Mouse (Mus musculus): Measurements from ENCODE around the gene Unc5cl. TPM values are rescaled to one million over a fixed set of nuclear protein-coding genes. Genes with fewer than 3 reads are reported as not detected.

Gene Unc5cl
- polyA plus RNA-seq, 1 experiment, result 68.1 TPM

DNA sequence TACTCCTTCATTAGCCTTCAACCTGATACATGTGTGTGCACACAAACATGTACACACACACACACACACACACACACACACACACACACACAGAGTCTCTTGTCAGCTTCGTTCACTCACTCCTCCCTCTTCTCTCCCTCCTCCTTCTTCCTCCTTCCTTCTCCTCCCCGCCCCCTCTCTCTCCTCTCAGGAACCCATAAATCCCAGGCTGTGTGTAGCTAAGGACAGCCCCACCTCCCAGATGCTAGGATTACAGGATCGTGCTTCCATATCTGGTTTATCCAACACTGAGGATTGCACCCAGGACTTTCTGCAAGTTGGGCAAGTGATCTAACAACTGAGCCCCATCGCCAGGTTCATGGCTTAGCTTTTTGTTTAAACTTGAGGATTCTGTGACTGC lies 59.9 kb downstream of the Unc5cl start:
- no peak for TF ChIP-seq POLR2A (IDR thresholded peaks at IDR 0.05; ENCODE audit: control insufficient read depth, extremely low read depth, insufficient read depth, low read length, poor library complexity)
- no peak for TF ChIP-seq CTCF (IDR thresholded peaks at IDR 0.05; ENCODE audit: borderline replicate concordance, control insufficient read depth, extremely low read depth, insufficient read depth, low read length, poor library complexity)

DNA sequence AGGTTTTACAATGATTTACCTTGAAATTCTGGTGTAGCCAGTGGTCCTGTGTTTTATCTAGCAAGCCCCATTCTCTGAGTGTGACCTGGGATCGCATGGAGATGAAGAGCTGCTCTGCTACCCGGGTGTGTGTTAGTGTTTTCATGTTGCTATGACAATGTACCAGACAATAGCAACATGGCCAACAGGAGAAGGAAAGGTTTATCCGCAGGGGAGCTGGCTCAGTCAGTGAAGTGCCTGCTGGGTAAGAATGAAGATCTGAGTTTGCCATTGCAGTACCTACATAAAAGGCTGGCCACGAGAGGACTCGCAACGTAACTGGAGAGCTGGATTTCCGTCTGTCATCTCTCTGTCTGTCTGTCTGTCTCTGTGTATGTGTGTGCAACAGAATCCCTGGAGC lies 64.3 kb downstream of the Unc5cl start:
- 94% methylated on average over 7 of the region's 7 CpGs for WGBS
- TF ChIP-seq CTCF (IDR thresholded peaks at IDR 0.05; ENCODE audit: borderline replicate concordance, control insufficient read depth, extremely low read depth, insufficient read depth, low read length, poor library complexity) (no peak), POLR2A (IDR thresholded peaks at IDR 0.05; ENCODE audit: control insufficient read depth, extremely low read depth, insufficient read depth, low read length, poor library complexity) (no peak)
- no peak overlapping the region for H3K27ac ChIP-seq (ENCODE audit: control insufficient read depth, insufficient read depth, low read length)
- H3K4me3 ChIP-seq (ENCODE audit: control insufficient read depth, insufficient read depth, low read length), result no peak overlapping the region
- DNase-seq, result no peak
- no peaks in the 10 kb centered on the region for H3K27me3 ChIP-seq (ENCODE audit: control insufficient read depth, insufficient read depth, low read length)
- H3K36me3 ChIP-seq (ENCODE audit: control insufficient read depth, insufficient read depth, low read length), result no peaks in the 10 kb centered on the region
- H3K4me1 ChIP-seq (replicated peaks; ENCODE audit: control insufficient read depth, insufficient read depth, low read length), result no peaks in the 10 kb centered on the region

More for the DNA sequence above, 59.9 kb downstream of the Unc5cl start:
- WGBS, result 80% methylated on average over 4 of the region's 4 CpGs
- no peak overlapping the region for H3K4me3 ChIP-seq (ENCODE audit: control insufficient read depth, insufficient read depth, low read length)
- peaks cover 11% of the 10 kb centered on the region for H3K4me1 ChIP-seq (replicated peaks; ENCODE audit: control insufficient read depth, insufficient read depth, low read length)
- no peaks in the 10 kb centered on the region for H3K27me3 ChIP-seq (ENCODE audit: control insufficient read depth, insufficient read depth, low read length)
- H3K27ac ChIP-seq (ENCODE audit: control insufficient read depth, insufficient read depth, low read length), result no peak overlapping the region
- DNase-seq, result no peak
- H3K36me3 ChIP-seq (ENCODE audit: control insufficient read depth, insufficient read depth, low read length), result no peaks in the 10 kb centered on the region

DNA sequence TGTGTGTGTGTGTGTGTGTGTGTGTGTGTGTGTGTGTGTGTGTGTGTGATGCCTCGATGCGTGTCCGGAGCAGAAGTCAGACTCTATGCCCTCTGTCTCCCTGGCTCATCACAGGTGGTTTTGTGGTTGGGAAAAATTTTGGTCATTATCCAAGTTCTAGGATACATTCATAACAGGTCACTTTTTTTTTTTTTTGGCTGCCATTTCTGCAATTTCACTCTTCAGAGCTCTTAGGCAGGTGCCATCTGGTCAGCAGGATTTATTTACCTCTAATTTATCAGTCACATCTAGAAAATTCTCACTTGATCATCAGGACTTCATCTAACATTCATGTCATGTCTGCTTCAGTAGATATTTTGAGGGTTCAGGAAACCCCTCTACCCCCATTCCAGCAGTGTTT lies 65.7 kb downstream of the Unc5cl start:
- H3K27ac ChIP-seq (ENCODE audit: control insufficient read depth, insufficient read depth, low read length), result no peak overlapping the region
- H3K36me3 ChIP-seq (ENCODE audit: control insufficient read depth, insufficient read depth, low read length), result no peaks in the 10 kb centered on the region
- 100% methylated on average over 3 of the region's 3 CpGs for WGBS
- DNase-seq, result no peak
- H3K27me3 ChIP-seq (ENCODE audit: control insufficient read depth, insufficient read depth, low read length), result no peaks in the 10 kb centered on the region
- no peak for TF ChIP-seq CTCF (IDR thresholded peaks at IDR 0.05; ENCODE audit: borderline replicate concordance, control insufficient read depth, extremely low read depth, insufficient read depth, low read length, poor library complexity)
- no peak for TF ChIP-seq POLR2A (IDR thresholded peaks at IDR 0.05; ENCODE audit: control insufficient read depth, extremely low read depth, insufficient read depth, low read length, poor library complexity)
- no peaks in the 10 kb centered on the region for H3K4me1 ChIP-seq (replicated peaks; ENCODE audit: control insufficient read depth, insufficient read depth, low read length)
- no peak overlapping the region for H3K4me3 ChIP-seq (ENCODE audit: control insufficient read depth, insufficient read depth, low read length)

DNA sequence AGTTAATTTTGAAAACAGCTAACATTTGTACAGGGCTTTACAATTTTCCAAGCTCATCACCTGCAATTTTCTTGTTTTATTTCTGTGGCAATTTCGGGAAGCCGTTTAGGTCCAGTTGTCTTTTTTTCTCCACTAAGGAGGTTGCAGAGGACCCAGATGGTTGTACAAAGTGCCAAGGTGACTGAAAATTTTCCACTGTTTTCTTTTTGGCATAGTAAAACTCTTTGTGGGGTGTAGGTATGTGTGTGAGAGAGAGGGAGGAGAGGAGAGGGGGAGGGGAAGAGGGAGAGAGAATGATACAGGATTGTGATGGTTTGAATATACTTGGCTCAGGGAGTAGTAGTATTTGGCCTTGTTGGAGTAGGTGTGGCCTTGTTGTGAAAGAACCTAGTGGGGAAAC lies 68.4 kb downstream of the Unc5cl start:
- whole genome bisulfite sequencing, result 97% methylated on average over 2 of the region's 2 CpGs

DNA sequence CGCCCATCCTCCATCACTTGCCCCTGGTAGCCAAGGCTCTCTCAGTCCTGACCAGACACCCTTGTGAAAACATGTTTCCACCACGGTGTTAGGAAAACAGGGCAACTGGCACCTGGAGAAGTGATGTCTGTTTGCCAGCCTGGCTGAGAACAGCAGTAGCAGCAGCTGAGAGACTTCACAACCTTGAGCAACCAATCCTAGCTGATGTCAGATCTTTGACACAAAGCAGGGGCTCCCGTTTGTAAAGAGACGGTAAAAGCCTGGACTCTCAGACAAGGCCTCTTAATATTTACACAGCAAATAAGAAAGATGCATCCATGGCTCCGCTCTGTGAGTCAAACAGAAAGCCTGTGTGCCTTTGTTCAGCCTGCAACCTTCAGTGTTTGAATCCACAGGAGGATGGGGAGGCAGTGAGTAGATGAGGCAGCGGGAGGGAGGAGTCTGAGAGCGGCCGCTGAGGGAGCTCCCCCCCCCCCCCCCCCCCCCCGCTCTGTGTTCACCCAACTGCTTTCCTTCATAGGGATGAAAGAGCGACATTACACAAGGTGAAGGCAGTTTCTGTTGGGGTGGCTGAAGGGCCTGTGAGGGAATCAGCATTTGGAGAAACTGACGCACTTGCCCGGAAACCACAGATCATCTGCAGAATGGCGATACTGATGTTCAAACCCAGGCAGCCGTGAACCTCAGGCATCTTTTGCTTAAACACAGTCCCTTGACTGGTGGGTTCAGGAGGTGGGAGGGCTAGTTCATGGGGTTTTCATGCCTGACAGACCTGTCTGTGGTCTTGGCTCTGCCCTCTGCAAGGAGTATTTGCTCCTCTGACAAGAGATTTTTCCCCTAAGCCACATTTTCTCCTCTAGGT lies 79.4 kb downstream of the Unc5cl start:
- 44% methylated on average over 14 of the region's 14 CpGs for WGBS
- DNase-seq, result no peak
- Histone ChIP-seq H3K4me3 (ENCODE audit: control insufficient read depth, insufficient read depth, low read length) (no peak overlapping the region), H3K27ac (ENCODE audit: control insufficient read depth, insufficient read depth, low read length) (no peak overlapping the region), H3K36me3 (ENCODE audit: control insufficient read depth, insufficient read depth, low read length) (no peaks in the 10 kb centered on the region), H3K27me3 (ENCODE audit: control insufficient read depth, insufficient read depth, low read length) (no peaks in the 10 kb centered on the region), H3K4me1 (replicated peaks; ENCODE audit: control insufficient read depth, insufficient read depth, low read length) (0 out of 2 replicates have a peak, but pooled peaks cover 3% of the 10 kb centered on the region)
- TF ChIP-seq POLR2A (IDR thresholded peaks at IDR 0.05; ENCODE audit: control insufficient read depth, extremely low read depth, insufficient read depth, low read length, poor library complexity) (no peak), CTCF (IDR thresholded peaks at IDR 0.05; ENCODE audit: borderline replicate concordance, control insufficient read depth, extremely low read depth, insufficient read depth, low read length, poor library complexity) (no peak)

More for the DNA sequence above, 68.4 kb downstream of the Unc5cl start:
- H3K27me3 ChIP-seq (ENCODE audit: control insufficient read depth, insufficient read depth, low read length), result no peaks in the 10 kb centered on the region
- H3K27ac ChIP-seq (ENCODE audit: control insufficient read depth, insufficient read depth, low read length), result no peak overlapping the region
- DNase-seq, result no peak
- no peaks in the 10 kb centered on the region for H3K4me1 ChIP-seq (replicated peaks; ENCODE audit: control insufficient read depth, insufficient read depth, low read length)
- no peaks in the 10 kb centered on the region for H3K36me3 ChIP-seq (ENCODE audit: control insufficient read depth, insufficient read depth, low read length)
- H3K4me3 ChIP-seq (ENCODE audit: control insufficient read depth, insufficient read depth, low read length), result no peak overlapping the region
- TF ChIP-seq CTCF (IDR thresholded peaks at IDR 0.05; ENCODE audit: borderline replicate concordance, control insufficient read depth, extremely low read depth, insufficient read depth, low read length, poor library complexity), result no peak
- TF ChIP-seq POLR2A (IDR thresholded peaks at IDR 0.05; ENCODE audit: control insufficient read depth, extremely low read depth, insufficient read depth, low read length, poor library complexity), result no peak

DNA sequence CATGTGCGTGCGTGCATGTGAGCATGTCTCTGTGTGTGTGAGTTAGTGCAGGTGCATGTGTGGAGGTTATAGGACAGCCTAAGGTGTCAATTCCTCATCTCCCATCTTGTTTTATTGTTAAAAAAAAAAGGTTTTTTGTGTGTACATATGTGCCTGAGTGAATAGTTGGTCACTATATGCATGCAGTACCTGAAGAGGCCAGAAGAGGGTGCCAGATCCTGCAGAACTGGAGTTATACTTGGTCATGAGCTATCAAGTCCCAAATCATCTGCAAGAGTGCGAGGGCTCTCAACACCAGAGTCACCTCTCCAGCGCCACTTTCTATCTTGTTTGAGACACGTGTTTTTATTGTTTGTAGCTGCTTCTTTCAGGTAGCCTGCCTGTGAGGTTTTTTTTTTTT lies 83.6 kb downstream of the Unc5cl start:
- Histone ChIP-seq H3K36me3 (ENCODE audit: control insufficient read depth, insufficient read depth, low read length) (no peaks in the 10 kb centered on the region), H3K4me3 (ENCODE audit: control insufficient read depth, insufficient read depth, low read length) (no peak overlapping the region), H3K27me3 (ENCODE audit: control insufficient read depth, insufficient read depth, low read length) (no peaks in the 10 kb centered on the region), H3K4me1 (replicated peaks; ENCODE audit: control insufficient read depth, insufficient read depth, low read length) (0 out of 2 replicates have a peak, but pooled peaks cover 3% of the 10 kb centered on the region), H3K27ac (ENCODE audit: control insufficient read depth, insufficient read depth, low read length) (no peak overlapping the region)
- TF ChIP-seq POLR2A (IDR thresholded peaks at IDR 0.05; ENCODE audit: control insufficient read depth, extremely low read depth, insufficient read depth, low read length, poor library complexity), result no peak
- TF ChIP-seq CTCF (IDR thresholded peaks at IDR 0.05; ENCODE audit: borderline replicate concordance, control insufficient read depth, extremely low read depth, insufficient read depth, low read length, poor library complexity), result no peak
- 91% methylated on average over 5 of the region's 5 CpGs for WGBS
- peak; percentile 17 for DNase-seq

Data from thymus, adult 2 months (tissue).